Mouse (Mus musculus): Measurements from ENCODE around the gene Kalrn.

The Kalrn gene

GRCm38 (mm10) chr16:34343161-34343560 is 230.2 kb downstream of the Kalrn start:
- no peak for DNase-seq

- no peak for DNase-seq
Measured at GRCm38 (mm10) chr16:34342369-34343160, 230.8 kb downstream of the Kalrn start.

- DNase-seq, result no peak
Measured at GRCm38 (mm10) chr16:34334919-34335318, 238.4 kb downstream of the Kalrn start.

- no peak for DNase-seq
Measured at GRCm38 (mm10) chr16:34331630-34332029, 241.7 kb downstream of the Kalrn start.

- no peak for DNase-seq
Measured at GRCm38 (mm10) chr16:34329876-34330275, 243.5 kb downstream of the Kalrn start.

GRCm38 (mm10) chr16:34329431-34329873 is 243.9 kb downstream of the Kalrn start:
- peak; percentile 69 for DNase-seq

GRCm38 (mm10) chr16:34327890-34328289 is 245.4 kb downstream of the Kalrn start:
- DNase-seq, result no peak

GRCm38 (mm10) chr16:34325869-34326268 is 247.5 kb downstream of the Kalrn start:
- DNase-seq, result no peak

- no peak for DNase-seq
Measured at GRCm38 (mm10) chr16:34325161-34325560, 248.2 kb downstream of the Kalrn start.

- DNase-seq, result peak; percentile 34
Measured at GRCm38 (mm10) chr16:34324735-34325134, 248.6 kb downstream of the Kalrn start.

- no peak for DNase-seq
Measured at GRCm38 (mm10) chr16:34323496-34323895, 249.8 kb downstream of the Kalrn start.

- peak; percentile 96 for DNase-seq
Measured at GRCm38 (mm10) chr16:34322546-34322945, 250.8 kb downstream of the Kalrn start.

GRCm38 (mm10) chr16:34321066-34321790 is 252.1 kb downstream of the Kalrn start:
- DNase-seq, result peak; percentile 23

- DNase-seq, result peak; percentile 26
Measured at GRCm38 (mm10) chr16:34320023-34320800, 253.1 kb downstream of the Kalrn start.

GRCm38 (mm10) chr16:34317110-34317509 is 256.2 kb downstream of the Kalrn start:
- DNase-seq, result no peak

GRCm38 (mm10) chr16:34316253-34316652 is 257.1 kb downstream of the Kalrn start:
- DNase-seq, result no peak

GRCm38 (mm10) chr16:34314071-34314470 is 259.3 kb downstream of the Kalrn start:
- no peak for DNase-seq

GRCm38 (mm10) chr16:34311577-34311976 is 261.8 kb downstream of the Kalrn start:
- no peak for DNase-seq

GRCm38 (mm10) chr16:34310363-34310762 is 263.0 kb downstream of the Kalrn start:
- DNase-seq, result no peak

- no peak for DNase-seq
Measured at GRCm38 (mm10) chr16:34308324-34308723, 265.0 kb downstream of the Kalrn start.

- no peak for DNase-seq
Measured at GRCm38 (mm10) chr16:34307458-34307857, 265.9 kb downstream of the Kalrn start.

- no peak for DNase-seq
Measured at GRCm38 (mm10) chr16:34305586-34305985, 267.7 kb downstream of the Kalrn start.

- peak; percentile 32 for DNase-seq
Measured at GRCm38 (mm10) chr16:34303818-34304217, 269.5 kb downstream of the Kalrn start.

All from cerebellum, adult 11-12 months (tissue).